Mouse (Mus musculus): ENCODE data around the gene Trir.

- TF ChIP-seq CTCF (IDR thresholded peaks at IDR 0.05; ENCODE audit: extremely low read depth, insufficient read length, insufficient replicate concordance, low read depth, low read length), result peak; percentile 96
- TF ChIP-seq POLR2A (IDR thresholded peaks at IDR 0.05; ENCODE audit: low read depth, low read length), result no peak
Measured at GRCm38 (mm10) chr8:85076993-85077392, 50.4 kb downstream of the Trir start.
